Mouse (Mus musculus): ENCODE results near the gene Rab29.

DNA sequence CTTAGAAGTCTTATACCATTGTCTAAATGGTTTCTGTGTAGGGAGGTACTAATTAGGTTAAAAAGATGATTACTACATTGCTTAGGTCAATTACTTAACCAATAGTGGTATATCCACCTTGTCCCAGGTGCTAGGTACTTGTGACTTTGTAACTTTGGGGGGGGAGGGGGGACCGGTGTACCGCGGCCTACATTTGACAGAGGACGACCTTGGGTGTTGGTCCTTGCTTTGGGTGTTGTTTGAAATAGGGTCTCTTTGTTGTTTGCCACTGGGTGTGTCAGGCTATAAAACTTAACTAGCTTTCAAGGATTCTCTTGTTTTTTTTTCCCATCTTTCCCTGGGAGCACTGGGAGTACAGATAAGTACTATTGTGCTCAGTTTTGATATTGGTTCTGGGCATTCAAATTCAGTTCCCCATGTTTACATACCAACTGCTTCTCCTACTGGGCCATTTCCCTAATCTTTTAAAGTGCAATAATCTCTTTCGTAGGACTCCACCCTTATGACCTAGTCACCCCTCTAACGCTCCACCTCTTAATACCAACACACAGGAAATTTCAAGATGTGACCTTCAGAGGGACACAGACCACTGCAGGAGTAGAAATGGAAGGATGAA is 23.1 kb downstream of the Rab29 start:
- TF ChIP-seq POLR2A (IDR thresholded peaks at IDR 0.05; ENCODE audit: insufficient read length, low read depth) (no peak), MYOD1 (IDR thresholded peaks at IDR 0.05; ENCODE audit: control insufficient read depth in 1 of 3, insufficient read length in 2 of 3, low read depth in 2 of 3) (no peak), REST (IDR thresholded peaks at IDR 0.05; ENCODE audit: insufficient read depth, insufficient read length) (no peak), E2F4 (IDR thresholded peaks at IDR 0.05; ENCODE audit: insufficient read depth) (no peak), CEBPB (IDR thresholded peaks at IDR 0.05; ENCODE audit: insufficient read depth, poor library complexity, severe bottlenecking) (no peak), SRF (IDR thresholded peaks at IDR 0.05; ENCODE audit: control insufficient read depth, insufficient read length, low read depth) (no peak), USF1 (IDR thresholded peaks at IDR 0.05; ENCODE audit: low read depth) (no peak), TCF12 (IDR thresholded peaks at IDR 0.05; ENCODE audit: insufficient read depth, poor library complexity, severe bottlenecking) (no peak), TCF3 (IDR thresholded peaks at IDR 0.05; ENCODE audit: insufficient read length, low read depth) (no peak), MAX (IDR thresholded peaks at IDR 0.05; ENCODE audit: low read depth) (no peak), MYOG (IDR thresholded peaks at IDR 0.05; ENCODE audit: control insufficient read depth in 1 of 3, insufficient read depth in 1 of 3, insufficient read length in 2 of 3, low read depth in 2 of 3) (no peak)

Measured in myocyte (in vitro differentiated cells).